Mouse (Mus musculus): ENCODE measurements around the gene Myo6.

The Myo6 gene

GRCm38 (mm10) chr9:80164611-80165474 is at the start of gene Myo6:
TSS of gene Myo6 (plus strand) at chr9:80165031.
- peak; percentile 92 for DNase-seq

- no peak for DNase-seq
Observed at GRCm38 (mm10) chr9:80145992-80146587, 18.7 kb upstream of the Myo6 start.

GRCm38 (mm10) chr9:80149594-80149993 is 15.2 kb upstream of the Myo6 start:
- no peak for DNase-seq

GRCm38 (mm10) chr9:80155277-80155676 is 9.6 kb upstream of the Myo6 start:
- peak; percentile 69 for DNase-seq

GRCm38 (mm10) chr9:80156780-80157179 is 8.1 kb upstream of the Myo6 start:
- no peak for DNase-seq

GRCm38 (mm10) chr9:80157840-80158465 is 6.9 kb upstream of the Myo6 start:
- peak; percentile 78 for DNase-seq

GRCm38 (mm10) chr9:80158937-80159336 is 5.9 kb upstream of the Myo6 start:
- peak; percentile 84 for DNase-seq

- DNase-seq, result no peak
Observed at GRCm38 (mm10) chr9:80161451-80161850, 3.4 kb upstream of the Myo6 start.

- no peak for DNase-seq
Observed at GRCm38 (mm10) chr9:80163126-80163723, 1.6 kb upstream of the Myo6 start.

- DNase-seq, result no peak
Observed at GRCm38 (mm10) chr9:80164191-80164590, 640 bp upstream of the Myo6 start.

GRCm38 (mm10) chr9:80165690-80166089 is 859 bp downstream of the Myo6 start:
- peak; percentile 80 for DNase-seq

- DNase-seq, result no peak
Observed at GRCm38 (mm10) chr9:80166425-80166824, 1.6 kb downstream of the Myo6 start.

GRCm38 (mm10) chr9:80167089-80167488 is 2.3 kb downstream of the Myo6 start:
- peak; percentile 49 for DNase-seq

- DNase-seq, result no peak
Observed at GRCm38 (mm10) chr9:80169551-80169950, 4.7 kb downstream of the Myo6 start.

GRCm38 (mm10) chr9:80171241-80171640 is 6.4 kb downstream of the Myo6 start:
- DNase-seq, result no peak

GRCm38 (mm10) chr9:80172396-80173222 is 7.8 kb downstream of the Myo6 start:
- DNase-seq, result no peak

- DNase-seq, result no peak
Observed at GRCm38 (mm10) chr9:80173629-80174028, 8.8 kb downstream of the Myo6 start.

GRCm38 (mm10) chr9:80176696-80177478 is 12.1 kb downstream of the Myo6 start:
- peak; percentile 69 for DNase-seq

GRCm38 (mm10) chr9:80178670-80179069 is 13.8 kb downstream of the Myo6 start:
- no peak for DNase-seq

GRCm38 (mm10) chr9:80179688-80180087 is 14.9 kb downstream of the Myo6 start:
- no peak for DNase-seq

GRCm38 (mm10) chr9:80180771-80181170 is 15.9 kb downstream of the Myo6 start:
- peak; percentile 40 for DNase-seq

- no peak for DNase-seq
Observed at GRCm38 (mm10) chr9:80181692-80182091, 16.9 kb downstream of the Myo6 start.
